Mouse (Mus musculus): ENCODE measurements around the gene Ikzf3.

DNA sequence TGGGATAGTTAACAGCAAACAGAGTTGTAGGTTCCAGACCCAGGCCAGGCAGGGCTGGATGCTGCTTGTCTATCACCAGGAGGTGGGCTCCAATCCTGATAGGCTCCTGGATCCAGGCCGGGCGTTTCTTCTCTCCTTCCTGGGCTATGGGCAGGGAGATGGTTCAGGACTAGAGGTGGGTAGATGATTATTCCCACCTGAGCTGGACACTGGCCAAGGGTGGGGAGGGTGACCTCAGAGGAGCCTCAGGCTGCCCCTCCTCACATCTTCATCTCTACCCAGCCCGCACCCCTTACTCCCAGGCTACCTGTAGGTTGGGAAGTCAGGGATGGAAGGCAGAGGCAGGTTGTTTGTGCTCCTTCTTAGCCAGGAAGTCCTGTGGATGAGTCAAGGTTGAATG lies 96.4 kb downstream of the Ikzf3 start:
- TF ChIP-seq CTCF (IDR thresholded peaks at IDR 0.05; ENCODE audit: extremely low read depth, insufficient read depth, insufficient read length, insufficient replicate concordance), result no peak
- TF ChIP-seq POLR2A (IDR thresholded peaks at IDR 0.05; ENCODE audit: low read depth, low read length), result no peak

Measured in spleen, adult 2 months (tissue).